Comparison of ENCODE assay signal across 9 mouse cellular contexts in genomic region chr14:57679958-57680535, GRCm38 (mm10). TPM values are rescaled to one million over a fixed set of nuclear protein-coding genes. Genes with fewer than 3 reads are reported as not detected.
DNase-seq lines count a peak whose midpoint lies in the region; ATAC-seq and TF ChIP-seq lines count a peak whose summit lies in the region.
"Had no signal": no experiment of that assay in that cellular context is flagged by ENCODE, and none has a peak within 500 bp of the region (broad histone marks: within the 10 kb centered on the region; RNA-seq: fewer than 3 reads in every experiment).

No protein-coding gene starts in this region.

- no peaks in the 10 kb centered on the region for H3K9me3 ChIP-seq in embryonic facial prominence, embryonic 11.5 days (replicated peaks; ENCODE audit: control insufficient read depth, low read length)
- H3K9me3 ChIP-seq in kidney, postnatal 0 days (replicated peaks; ENCODE audit: low read length): no peaks in the 10 kb centered on the region
- no peaks in the 10 kb centered on the region for H3K9me3 ChIP-seq in liver, embryonic 11.5 days (ENCODE audit: control insufficient read depth, low read length)
- H3K9me3 ChIP-seq in neural tube, embryonic 11.5 days (ENCODE audit: control insufficient read depth, low read length): no peaks in the 10 kb centered on the region
- H3K9me3 ChIP-seq in stomach, embryonic 15.5 days: no peaks in the 10 kb centered on the region
- H3K9me3 ChIP-seq: embryonic facial prominence, embryonic 15.5 days had no signal

- H3K27me3 ChIP-seq in embryonic facial prominence, embryonic 11.5 days (ENCODE audit: control insufficient read depth, insufficient read depth, low read length): no peaks in the 10 kb centered on the region
- no peaks in the 10 kb centered on the region for H3K27me3 ChIP-seq in kidney, postnatal 0 days (ENCODE audit: insufficient read depth, low read length)
- no peaks in the 10 kb centered on the region for H3K27me3 ChIP-seq in liver, embryonic 11.5 days (replicated peaks; ENCODE audit: control insufficient read depth, insufficient read depth, low read length)
- H3K27me3 ChIP-seq in neural tube, embryonic 11.5 days (ENCODE audit: control insufficient read depth, insufficient read depth, low read length): no peaks in the 10 kb centered on the region
- no peaks in the 10 kb centered on the region for H3K27me3 ChIP-seq in stomach, embryonic 15.5 days (replicated peaks)
- H3K27me3 ChIP-seq: embryonic facial prominence, embryonic 15.5 days had no signal

- no peaks in the 10 kb centered on the region for H3K4me1 ChIP-seq in embryonic facial prominence, embryonic 11.5 days (ENCODE audit: control insufficient read depth, insufficient read depth, low read length)
- H3K4me1 ChIP-seq in kidney, postnatal 0 days (replicated peaks; ENCODE audit: insufficient read depth, low read length): no peaks in the 10 kb centered on the region
- no peaks in the 10 kb centered on the region for H3K4me1 ChIP-seq in liver, embryonic 11.5 days (replicated peaks; ENCODE audit: control insufficient read depth, insufficient read depth, low read length)
- H3K4me1 ChIP-seq in neural tube, embryonic 11.5 days (ENCODE audit: control insufficient read depth, insufficient read depth, low read length): no peaks in the 10 kb centered on the region
- no peaks in the 10 kb centered on the region for H3K4me1 ChIP-seq in stomach, embryonic 15.5 days
- H3K4me1 ChIP-seq: embryonic facial prominence, embryonic 15.5 days had no signal

- no peak overlapping the region for H3K4me2 ChIP-seq in embryonic facial prominence, embryonic 11.5 days (ENCODE audit: low read depth, low read length)
- H3K4me2 ChIP-seq in kidney, postnatal 0 days (ENCODE audit: low read length): no peak overlapping the region
- no peak overlapping the region for H3K4me2 ChIP-seq in liver, embryonic 11.5 days
- no peak overlapping the region for H3K4me2 ChIP-seq in neural tube, embryonic 11.5 days (ENCODE audit: low read depth)
- H3K4me2 ChIP-seq in stomach, embryonic 15.5 days: no peak overlapping the region
- H3K4me2 ChIP-seq: embryonic facial prominence, embryonic 15.5 days had no signal

- peak; percentile 82 for DNase-seq in CD4-positive helper T cell, adult 2 months (ENCODE audit: low read depth, low spot score)
- DNase-seq in adrenal gland, postnatal 36 days: peak; percentile 87
- peak; percentile 90 for DNase-seq in embryonic facial prominence, embryonic 11.5 days (ENCODE audit: low spot score)
- peak; percentile 90 for DNase-seq in heart, adult 8-10 months (ENCODE audit: low spot score)
- DNase-seq in kidney, postnatal 0 days (ENCODE audit: low spot score): peak; percentile 97
- DNase-seq in liver, embryonic 11.5 days (ENCODE audit: low spot score): peak; percentile 79
- DNase-seq in neural tube, embryonic 11.5 days (ENCODE audit: low spot score): peak; percentile 86

- ATAC-seq in embryonic facial prominence, embryonic 11.5 days (replicated peaks; ENCODE audit: insufficient number of reproducible peaks, low FRiP score, low TSS enrichment, low read depth): no peak
- peak; percentile 63 for ATAC-seq in kidney, postnatal 0 days (replicated peaks; ENCODE audit: low FRiP score, low read depth)
- no peak for ATAC-seq in liver, embryonic 11.5 days (replicated peaks; ENCODE audit: low FRiP score)
- ATAC-seq in neural tube, embryonic 11.5 days (ENCODE audit: insufficient read depth, low FRiP score, low TSS enrichment): 0 out of 2 replicates have a peak, but pooled peaks have one; percentile 48
- 0 out of 2 replicates have a peak, but pooled peaks have one; percentile 14 for ATAC-seq in stomach, embryonic 15.5 days (ENCODE audit: insufficient read depth, low FRiP score, low read depth)

- no peak overlapping the region for H3K4me3 ChIP-seq in embryonic facial prominence, embryonic 11.5 days (ENCODE audit: low read depth, low read length)
- H3K4me3 ChIP-seq in kidney, postnatal 0 days (replicated peaks; ENCODE audit: low read depth, low read length): no peak overlapping the region
- H3K4me3 ChIP-seq in liver, embryonic 11.5 days (ENCODE audit: low read depth, low read length): no peak overlapping the region
- H3K4me3 ChIP-seq in neural tube, embryonic 11.5 days (ENCODE audit: low read depth, low read length): no peak overlapping the region
- no peak overlapping the region for H3K4me3 ChIP-seq in stomach, embryonic 15.5 days (replicated peaks)
- H3K4me3 ChIP-seq: embryonic facial prominence, embryonic 15.5 days had no signal

- peak; percentile 98 for TF ChIP-seq CTCF in kidney, postnatal 0 days (IDR thresholded peaks at IDR 0.05; ENCODE audit: low read depth)

- no peak overlapping the region for H3K27ac ChIP-seq in embryonic facial prominence, embryonic 11.5 days (replicated peaks; ENCODE audit: low read depth, low read length)
- no peak overlapping the region for H3K27ac ChIP-seq in kidney, postnatal 0 days
- no peak overlapping the region for H3K27ac ChIP-seq in liver, embryonic 11.5 days (ENCODE audit: low read depth, low read length)
- no peak overlapping the region for H3K27ac ChIP-seq in neural tube, embryonic 11.5 days (ENCODE audit: low read depth, low read length)
- no peak overlapping the region for H3K27ac ChIP-seq in stomach, embryonic 15.5 days
- H3K27ac ChIP-seq: embryonic facial prominence, embryonic 15.5 days had no signal

- no peaks in the 10 kb centered on the region for H3K36me3 ChIP-seq in embryonic facial prominence, embryonic 11.5 days (replicated peaks; ENCODE audit: control insufficient read depth, insufficient read depth, low read depth, low read length)
- no peaks in the 10 kb centered on the region for H3K36me3 ChIP-seq in kidney, postnatal 0 days (ENCODE audit: insufficient read depth, low read length)
- H3K36me3 ChIP-seq in liver, embryonic 11.5 days (ENCODE audit: control insufficient read depth, insufficient read depth, low read length): no peaks in the 10 kb centered on the region
- no peaks in the 10 kb centered on the region for H3K36me3 ChIP-seq in neural tube, embryonic 11.5 days (ENCODE audit: control insufficient read depth, insufficient read depth, low read length)
- no peaks in the 10 kb centered on the region for H3K36me3 ChIP-seq in stomach, embryonic 15.5 days
- H3K36me3 ChIP-seq: embryonic facial prominence, embryonic 15.5 days had no signal

- H3K9ac ChIP-seq in embryonic facial prominence, embryonic 11.5 days (replicated peaks; ENCODE audit: low read length): no peak overlapping the region
- no peak overlapping the region for H3K9ac ChIP-seq in kidney, postnatal 0 days (ENCODE audit: low read depth, low read length)
- no peak overlapping the region for H3K9ac ChIP-seq in liver, embryonic 11.5 days (ENCODE audit: low read depth, low read length)
- H3K9ac ChIP-seq in neural tube, embryonic 11.5 days (ENCODE audit: low read length): no peak overlapping the region
- H3K9ac ChIP-seq in stomach, embryonic 15.5 days: no peak overlapping the region
- H3K9ac ChIP-seq: embryonic facial prominence, embryonic 15.5 days had no signal

- 45% methylated on average over 5 of the region's 5 CpGs for WGBS in embryonic facial prominence, embryonic 11.5 days
- 31% methylated on average over 5 of the region's 5 CpGs for WGBS in kidney, postnatal 0 days
- 40% methylated on average over 5 of the region's 5 CpGs for WGBS in liver, embryonic 11.5 days
- WGBS in neural tube, embryonic 11.5 days: 43% methylated on average over 5 of the region's 5 CpGs
- 37% methylated on average over 5 of the region's 5 CpGs for WGBS in stomach, embryonic 15.5 days

RNA-seq across cellular contexts. Expression of gene Xpo4, which starts 14.8 kb away (rescaled TPM):
- 10 to 100 TPM; 32.9 to 33.9 TPM for total RNA-seq in adrenal gland, postnatal 36 days (2021)
- polyA plus RNA-seq in embryonic facial prominence, embryonic 11.5 days (2014; fragmentation: Nextera tagmentation; extraction: Ambion mirVana): 37.0 and 38.0 TPM in 2 replicates
- 10 to 100 TPM; 12.0 to 14.1 (median 13.1) TPM for total RNA-seq in heart, adult 8-10 months (2022)
- polyA plus RNA-seq in kidney, postnatal 0 days (2015; fragmentation: Nextera tagmentation; extraction: Ambion mirVana): 11.0 TPM in 2 replicates
- polyA plus RNA-seq in liver, embryonic 11.5 days (2014; fragmentation: Nextera tagmentation; extraction: Ambion mirVana): 40.0 and 44.4 TPM in 2 replicates
- polyA plus RNA-seq in neural tube, embryonic 11.5 days (2014; fragmentation: Nextera tagmentation; extraction: Ambion mirVana): 34.5 and 35.1 TPM in 2 replicates
- polyA plus RNA-seq in stomach, embryonic 15.5 days (2015; fragmentation: Nextera tagmentation; extraction: Ambion mirVana): 20.4 and 21.3 TPM in 2 replicates

Comparison
In these comparisons a context has a peak if more than half of its experiments do, and no peak if none do; other contexts are left out.
1. ATAC-seq: peak in kidney, postnatal 0 days (single experiment), neural tube, embryonic 11.5 days (single experiment) and stomach, embryonic 15.5 days (single experiment); none in embryonic facial prominence, embryonic 11.5 days (single experiment) and liver, embryonic 11.5 days (single experiment).
2. Peak in every context shown above with its lines, with median percentiles within 50 percentile points of each other: DNase-seq.